Mouse (Mus musculus) liver, postnatal 0 days (tissue): Measurements from ENCODE around the gene Plxnb1.

Experiments used
- CTCF ChIP-seq: sonication (generic); IDR thresholded peaks from 2 replicates; pipeline ENCODE4 v1.5.1; 2016; ENCODE audit warnings: antibody characterized with exemption, low read depth
- EP300 ChIP-seq: IDR thresholded peaks from 2 replicates; pipeline ENCODE4 v1.6.1; 2016; ENCODE audit warnings: antibody characterized with exemption, low read depth, mild to moderate bottlenecking

GRCm38 (mm10) chr9:109123266-109123665, 28.1 kb downstream of the Plxnb1 start:
- TF ChIP-seq CTCF (no peak), EP300 (no peak)
